Mouse (Mus musculus) midbrain, embryonic 16.5 days (tissue): Measurements from ENCODE around the gene Inha. TPM values are rescaled to one million over a fixed set of nuclear protein-coding genes. Genes with fewer than 3 reads are reported as not detected.

ENCODE experiments used
- ATAC-seq: fragments of 200-750 bp; cut with Nextera tagmentation; 2 replicates; pipeline ENCODE4 v1.8.0; 2017; ENCODE audit warnings: moderate TSS enrichment
- H3K27ac ChIP-seq: fragments of 300-500 bp; sonication (generic); 2 replicates; pipeline ENCODE4 v1.5.1; 2014; ENCODE audit warnings: mild to moderate bottlenecking, low read length, mixed read lengths
- H3K27me3 ChIP-seq: fragments of 300-500 bp; sonication (generic); 2 replicates; pipeline ENCODE4 v1.6.1; 2014; ENCODE audit warnings: low read depth, low read length, mixed read lengths; ENCODE audit not compliant: control insufficient read depth, insufficient read depth
- H3K36me3 ChIP-seq: fragments of 300-500 bp; sonication (generic); 2 replicates; pipeline ENCODE4 v1.6.1; 2014; ENCODE audit warnings: mild to moderate bottlenecking, low read length, moderate library complexity, mixed read lengths; ENCODE audit not compliant: control insufficient read depth, insufficient read depth
- H3K4me1 ChIP-seq: fragments of 300-500 bp; sonication (generic); 2 replicates; pipeline ENCODE4 v1.6.1; 2014; ENCODE audit warnings: mild to moderate bottlenecking, low read length, mixed read lengths; ENCODE audit not compliant: control insufficient read depth, insufficient read depth
- H3K4me2 ChIP-seq: fragments of 300-500 bp; sonication (generic); 2 replicates; pipeline ENCODE4 v1.6.1; 2014; ENCODE audit warnings: mild to moderate bottlenecking, low read length, mixed read lengths
- H3K4me3 ChIP-seq: fragments of 300-500 bp; sonication (generic); 2 replicates; pipeline ENCODE4 v1.5.1; 2014; ENCODE audit warnings: low read depth, mild to moderate bottlenecking, low read length, moderate library complexity, mixed read lengths
- H3K9ac ChIP-seq: fragments of 300-500 bp; sonication (generic); 2 replicates; pipeline ENCODE4 v1.6.1; 2014; ENCODE audit warnings: low read depth, low read length, mixed read lengths
- H3K9me3 ChIP-seq: fragments of 300-500 bp; sonication (generic); replicated peaks from 2 replicates; pipeline ENCODE4 v1.6.1; 2014; ENCODE audit warnings: mild to moderate bottlenecking, low read length, mixed read lengths; ENCODE audit not compliant: control insufficient read depth, poor library complexity, severe bottlenecking
- WGBS: fragments of 180-500 bp; shearing (Covaris S2); extraction: QIAGEN DNeasy Blood & Tissue Kit; methylation state at CpG from one replicate; pipeline ENCODE4 v1.1.7; 2014; 5-methylcytosine and 5-hydroxymethylcytosine counted together
- polyA plus RNA-seq: library from polyadenylated mRNA; unstranded; fragments of >200 nt; fragmentation: Nextera tagmentation; extraction: Ambion mirVana; gene quantifications from 2 replicates; pipeline ENCODE4 v1.2.1, GENCODE M21; 2015

Inha gene
- polyA plus RNA-seq, result 19.7 and 21.2 TPM in 2 replicates

- peak within 1 kb of the TSS; percentile 83 for H3K4me2 ChIP-seq
- H3K27ac ChIP-seq, result peak within 1 kb of the TSS; percentile 86
- peaks cover 22% of the 10 kb centered on the region for H3K4me1 ChIP-seq
- peak within 1 kb of the TSS; percentile 82 for H3K9ac ChIP-seq
- no peaks in the 10 kb centered on the region for H3K9me3 ChIP-seq
- no peak for ATAC-seq
- 75% methylated on average over 10 of the region's 10 CpGs for WGBS
- no peaks in the 10 kb centered on the region for H3K36me3 ChIP-seq
- peak within 1 kb of the TSS; percentile 57 for H3K4me3 ChIP-seq
- no peaks in the 10 kb centered on the region for H3K27me3 ChIP-seq
These were observed at the start of gene Inha for GRCm38 (mm10) chr1:75507006-75507405. Inha (plus strand) TSS chr1:75507077.

- Histone ChIP-seq H3K27ac (peak overlapping the region; percentile 78), H3K9ac (peak overlapping the region; percentile 58), H3K4me1 (peaks cover 28% of the 10 kb centered on the region), H3K4me3 (no peak overlapping the region; the same call in 1 of the 2 replicates), H3K9me3 (no peaks in the 10 kb centered on the region), H3K4me2 (peak overlapping the region; percentile 56), H3K36me3 (no peaks in the 10 kb centered on the region), H3K27me3 (no peaks in the 10 kb centered on the region)
- ATAC-seq, result peak; percentile 40
- under 1% methylated on average over 7 of the region's 10 CpGs for WGBS
These were observed 49.2 kb upstream of the Inha start for GRCm38 (mm10) chr1:75457710-75458024.

- Histone ChIP-seq H3K4me2 (peak overlapping the region; percentile 56), H3K27me3 (no peaks in the 10 kb centered on the region), H3K4me1 (peaks cover 28% of the 10 kb centered on the region), H3K9ac (peak overlapping the region; percentile 58), H3K36me3 (no peaks in the 10 kb centered on the region), H3K4me3 (peak overlapping the region; percentile 28), H3K9me3 (no peaks in the 10 kb centered on the region), H3K27ac (peak overlapping the region; percentile 78)
- peak; percentile 69 for ATAC-seq
- 3% methylated on average over 41 of the region's 42 CpGs for WGBS
These were observed 48.7 kb upstream of the Inha start for GRCm38 (mm10) chr1:75458025-75458788.

- Histone ChIP-seq H3K4me2 (peak overlapping the region; percentile 56), H3K9me3 (no peaks in the 10 kb centered on the region), H3K36me3 (no peaks in the 10 kb centered on the region), H3K27me3 (no peaks in the 10 kb centered on the region), H3K27ac (peak overlapping the region; percentile 78), H3K4me1 (peaks cover 32% of the 10 kb centered on the region), H3K4me3 (peak overlapping the region; percentile 28), H3K9ac (peak overlapping the region; percentile 58)
- WGBS, result 16% methylated on average over 23 of the region's 23 CpGs
- ATAC-seq, result no peak
These were observed 47.8 kb upstream of the Inha start for GRCm38 (mm10) chr1:75458789-75459684.

GRCm38 (mm10) chr1:75460297-75460696 is 46.6 kb upstream of the Inha start:
- WGBS, result 70% methylated on average over 7 of the region's 7 CpGs
- H3K4me3 ChIP-seq, result no peak overlapping the region
- ATAC-seq, result no peak
- no peak overlapping the region for H3K4me2 ChIP-seq
- H3K4me1 ChIP-seq, result peaks cover 32% of the 10 kb centered on the region
- no peaks in the 10 kb centered on the region for H3K9me3 ChIP-seq
- H3K36me3 ChIP-seq, result no peaks in the 10 kb centered on the region
- no peaks in the 10 kb centered on the region for H3K27me3 ChIP-seq
- no peak overlapping the region for H3K9ac ChIP-seq
- no peak overlapping the region for H3K27ac ChIP-seq

GRCm38 (mm10) chr1:75462636-75463035 is 44.2 kb upstream of the Inha start:
- Histone ChIP-seq H3K9ac (no peak overlapping the region), H3K27ac (0 out of 2 replicates have a peak overlapping the region, but pooled peaks have one; percentile 0), H3K9me3 (no peaks in the 10 kb centered on the region), H3K4me2 (no peak overlapping the region), H3K36me3 (no peaks in the 10 kb centered on the region), H3K27me3 (no peaks in the 10 kb centered on the region), H3K4me1 (peaks cover 28% of the 10 kb centered on the region), H3K4me3 (no peak overlapping the region)
- ATAC-seq, result no peak
- WGBS, result 42% methylated on average over 1 of the region's 1 CpGs

- peak overlapping the region; percentile 49 for H3K9ac ChIP-seq
These were observed 43.1 kb upstream of the Inha start for GRCm38 (mm10) chr1:75463652-75464204.

GRCm38 (mm10) chr1:75467215-75467927 is 39.5 kb upstream of the Inha start:
- H3K27me3 ChIP-seq, result no peaks in the 10 kb centered on the region
- H3K4me3 ChIP-seq, result no peak overlapping the region
- no peak overlapping the region for H3K9ac ChIP-seq
- WGBS, result 4% methylated on average over 14 of the region's 14 CpGs
- H3K4me2 ChIP-seq, result 0 out of 2 replicates have a peak overlapping the region, but pooled peaks have one; percentile 22
- H3K4me1 ChIP-seq, result peaks cover 12% of the 10 kb centered on the region
- 0 out of 2 replicates have a peak overlapping the region, but pooled peaks have one; percentile 1 for H3K27ac ChIP-seq
- no peaks in the 10 kb centered on the region for H3K9me3 ChIP-seq
- peak; percentile 76 for ATAC-seq
- H3K36me3 ChIP-seq, result 0 out of 2 replicates have a peak, but pooled peaks cover 2% of the 10 kb centered on the region

More at GRCm38 (mm10) chr1:75463652-75464204, 43.1 kb upstream of the Inha start:
- Histone ChIP-seq H3K4me1 (peaks cover 17% of the 10 kb centered on the region), H3K27me3 (no peaks in the 10 kb centered on the region), H3K36me3 (no peaks in the 10 kb centered on the region), H3K27ac (peak overlapping the region; percentile 11), H3K4me2 (no peak overlapping the region), H3K4me3 (no peak overlapping the region), H3K9me3 (no peaks in the 10 kb centered on the region)
- WGBS, result 52% methylated on average over 5 of the region's 5 CpGs
- peak; percentile 58 for ATAC-seq
